Mouse (Mus musculus): ENCODE measurements around the gene Ugt1a5.

DNA sequence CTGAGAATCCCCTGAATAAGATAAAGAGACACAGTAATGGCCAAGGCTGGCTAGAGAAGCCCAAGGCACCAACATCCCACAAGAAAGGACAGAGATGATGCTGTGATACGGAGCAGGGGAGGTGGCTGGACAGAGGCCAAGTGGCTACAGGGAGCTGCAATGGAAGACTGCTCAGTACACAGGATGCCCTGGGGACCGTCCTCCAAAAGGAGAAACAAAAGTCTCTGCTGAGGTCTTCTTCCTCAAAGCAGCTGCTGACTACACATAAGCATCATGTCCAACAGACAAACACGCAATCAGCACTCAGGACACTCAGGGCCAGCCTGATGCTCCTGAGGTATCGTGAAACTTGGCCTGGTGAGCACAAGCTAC, 99.0 kb downstream of the Ugt1a5 start:
- TF ChIP-seq TCF12 (IDR thresholded peaks at IDR 0.05; ENCODE audit: insufficient read depth, poor library complexity, severe bottlenecking) (no peak), USF1 (IDR thresholded peaks at IDR 0.05; ENCODE audit: low read depth) (no peak), POLR2A (IDR thresholded peaks at IDR 0.05; ENCODE audit: insufficient read length, low read depth) (no peak), MAX (IDR thresholded peaks at IDR 0.05; ENCODE audit: low read depth) (no peak), E2F4 (IDR thresholded peaks at IDR 0.05; ENCODE audit: insufficient read depth) (no peak), MYOG (IDR thresholded peaks at IDR 0.05; ENCODE audit: control insufficient read depth in 1 of 3, insufficient read depth in 1 of 3, insufficient read length in 2 of 3, low read depth in 2 of 3) (no peak), TCF3 (IDR thresholded peaks at IDR 0.05; ENCODE audit: insufficient read length, low read depth) (no peak), REST (IDR thresholded peaks at IDR 0.05; ENCODE audit: insufficient read depth, insufficient read length) (no peak), POLR2AphosphoS2 (IDR thresholded peaks at IDR 0.05; ENCODE audit: insufficient read length, low read depth) (no peak), CEBPB (IDR thresholded peaks at IDR 0.05; ENCODE audit: insufficient read depth, poor library complexity, severe bottlenecking) (no peak), MYOD1 (IDR thresholded peaks at IDR 0.05; ENCODE audit: control insufficient read depth in 1 of 3, insufficient read length in 2 of 3, low read depth in 2 of 3) (no peak), SRF (IDR thresholded peaks at IDR 0.05; ENCODE audit: control insufficient read depth, insufficient read length, low read depth) (no peak)

Data from myocyte (in vitro differentiated cells).